Mouse (Mus musculus): ENCODE measurements at regions not wholly inside any gene's neighbourhood (a gene's known extent, or its start where the extent isn't known, plus 50 kb on each side); places are given as distances from the start of the nearest gene placed in this dataset.

GRCm38 (mm10) chr10:51056950-51057349 is 162.4 kb downstream of the Sim1 start:
- DNase-seq (ENCODE audit: low read depth, low spot score): peak; percentile 6

DNA sequence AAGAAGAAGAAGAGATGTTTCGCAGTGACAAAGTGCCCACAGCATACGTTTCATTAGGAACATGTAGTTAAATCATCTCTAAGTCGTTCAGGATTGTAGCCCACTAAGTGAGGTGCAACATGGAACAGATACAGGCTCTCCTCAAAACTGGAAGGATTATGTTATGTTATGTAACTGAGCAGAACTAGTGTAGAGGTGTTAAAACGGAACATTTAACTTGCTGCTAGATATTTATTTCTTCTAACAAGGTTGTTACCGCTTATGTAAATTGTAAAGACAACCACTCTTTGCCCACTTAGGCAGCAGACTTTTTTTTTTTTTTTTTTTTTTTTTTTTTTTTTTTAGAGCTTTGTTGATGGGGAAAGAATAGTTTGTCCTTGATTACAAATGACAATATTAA is 163.8 kb downstream of the Sim1 start:
- peak; percentile 2 for DNase-seq (ENCODE audit: low read depth, low spot score)

DNA sequence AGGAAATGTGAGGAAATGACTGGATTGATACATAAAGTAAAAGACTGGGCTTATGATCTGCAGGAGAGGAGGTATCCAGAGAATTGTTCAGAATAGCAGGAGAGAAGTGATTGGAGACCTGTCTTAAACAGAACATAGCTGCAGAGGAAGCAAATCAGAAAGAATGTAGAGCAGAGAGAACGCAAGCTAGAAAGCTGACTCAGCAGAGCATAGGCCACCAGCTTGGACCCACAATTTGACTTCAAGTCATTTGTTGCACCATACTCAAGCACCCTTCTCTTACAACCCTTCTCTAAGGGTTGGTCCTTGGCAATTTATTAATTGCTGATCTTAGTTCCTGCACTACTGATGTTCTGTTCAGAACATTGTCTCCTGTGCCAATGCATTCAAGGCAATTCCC is 207.0 kb downstream of the Sim1 start:
- no peak for DNase-seq (ENCODE audit: low read depth, low spot score)

DNA sequence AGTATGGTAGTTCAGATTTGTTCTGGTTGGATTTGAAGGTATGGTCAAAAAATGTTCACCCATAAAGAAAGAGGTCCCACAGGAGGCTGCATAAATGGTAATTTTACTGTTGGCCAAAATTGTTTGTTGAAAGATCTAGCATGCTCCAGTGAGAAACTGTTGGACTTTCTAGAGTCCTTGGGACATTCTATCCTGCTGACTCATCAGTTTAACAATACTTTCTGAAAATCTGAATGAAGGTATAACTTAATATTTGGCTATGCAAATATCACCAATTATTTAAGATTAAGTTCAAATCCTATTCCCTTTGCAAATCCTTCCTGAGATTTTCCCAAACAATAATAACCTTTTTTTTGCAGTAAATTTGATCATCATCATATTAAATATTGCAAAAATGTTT is 257.3 kb downstream of the Sim1 start:
- DNase-seq (ENCODE audit: low read depth, low spot score): no peak

DNA sequence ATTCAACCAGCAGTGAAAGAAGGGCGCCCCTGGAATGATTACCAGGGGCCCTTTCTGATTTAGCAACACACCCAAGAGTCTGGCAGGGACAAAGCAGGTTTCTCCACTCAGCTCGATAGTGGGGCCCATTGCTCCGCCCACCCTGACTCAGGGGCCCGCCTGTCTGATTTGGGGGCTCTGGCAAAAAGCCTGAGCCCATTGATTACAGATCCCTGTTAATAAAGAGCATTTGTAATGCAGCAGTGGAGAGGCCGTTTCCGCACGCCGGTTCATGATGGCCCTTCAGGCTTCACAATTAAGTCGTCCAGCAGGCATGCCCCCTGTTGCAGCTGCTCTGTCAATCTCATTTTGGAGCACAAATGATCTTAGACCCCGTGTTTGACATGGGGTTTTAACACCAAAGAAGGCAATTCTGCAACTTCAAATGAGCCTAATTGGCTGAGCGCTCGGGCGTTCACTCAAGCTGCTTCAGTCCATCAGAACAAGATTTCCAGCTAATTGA is 259.0 kb downstream of the Sim1 start:
- no peak for DNase-seq (ENCODE audit: low read depth, low spot score)

- no peak for DNase-seq (ENCODE audit: low read depth, low spot score)
Observed at GRCm38 (mm10) chr10:51154016-51154415, 259.5 kb downstream of the Sim1 start.

- DNase-seq (ENCODE audit: low read depth, low spot score): no peak
Observed at GRCm38 (mm10) chr10:51154743-51155142, 260.2 kb downstream of the Sim1 start.

DNA sequence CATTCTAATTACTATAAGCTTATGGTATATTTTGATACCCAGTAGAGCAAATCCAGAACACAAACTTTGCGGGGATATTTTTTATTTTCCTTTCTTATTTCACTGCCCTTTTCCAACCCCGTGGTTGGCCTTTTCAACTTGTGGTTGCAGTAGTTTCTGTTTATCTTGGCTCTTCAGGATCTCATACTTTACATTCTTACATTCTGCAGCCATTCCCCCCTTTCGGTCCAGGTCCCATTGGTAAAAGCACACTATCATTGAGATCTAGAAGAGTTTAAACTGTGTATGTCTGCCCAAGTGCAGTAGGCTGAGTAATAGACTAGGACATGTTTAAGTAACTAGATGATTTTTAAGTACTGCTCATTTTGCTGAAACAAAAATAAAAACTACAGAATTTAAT is 279.1 kb downstream of the Sim1 start:
- DNase-seq (ENCODE audit: low read depth, low spot score): no peak

DNA sequence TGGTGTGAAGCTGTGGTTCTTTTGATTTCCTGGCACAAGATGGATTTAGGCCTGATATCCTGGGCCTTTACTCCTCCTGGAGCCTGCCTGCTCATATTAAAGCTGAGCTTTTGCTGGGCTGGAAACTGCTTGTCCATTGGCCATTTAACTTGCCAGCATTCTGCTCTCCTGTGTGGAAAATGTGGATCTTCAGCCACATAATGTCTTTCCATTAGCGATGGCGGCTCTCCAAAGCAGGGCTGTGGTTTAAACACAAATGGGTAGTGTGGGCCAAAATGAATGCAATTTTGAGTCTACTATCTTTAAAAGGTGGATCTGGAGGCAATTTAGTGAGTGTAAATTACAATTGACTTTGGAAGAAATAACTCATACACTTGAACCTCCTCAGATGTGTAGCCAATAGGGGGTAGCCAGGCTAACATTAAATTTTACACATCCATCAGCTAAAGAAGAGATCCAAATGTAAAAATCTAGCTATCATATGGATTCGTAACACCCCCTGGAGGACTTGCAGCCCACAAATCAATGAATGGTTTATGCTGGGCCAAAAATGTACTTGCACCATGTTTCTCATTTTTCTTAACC is 281.5 kb downstream of the Sim1 start:
- DNase-seq (ENCODE audit: low read depth, low spot score): no peak

GRCm38 (mm10) chr10:51176692-51177091 is 282.1 kb downstream of the Sim1 start:
- no peak for DNase-seq (ENCODE audit: low read depth, low spot score)

DNA sequence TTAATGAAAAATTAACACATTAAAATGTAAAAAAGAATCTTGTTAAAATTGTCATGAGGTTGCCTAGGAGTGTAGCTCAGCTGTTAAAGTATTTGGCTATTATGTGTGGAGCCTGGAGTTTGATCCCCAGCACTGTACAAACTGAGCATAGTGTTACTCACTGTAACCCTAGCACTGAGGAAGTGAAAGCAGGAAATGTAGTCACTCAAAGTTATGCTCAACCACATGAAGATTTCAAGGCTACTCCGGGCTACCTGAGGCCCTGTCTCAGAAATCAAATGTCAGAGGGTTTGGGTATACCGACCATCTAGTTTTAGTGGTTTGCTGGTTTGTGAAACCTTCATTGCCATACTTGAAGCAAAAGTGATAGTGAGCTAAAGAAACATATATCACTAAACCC is 287.2 kb downstream of the Sim1 start:
- DNase-seq (ENCODE audit: low read depth, low spot score): no peak

DNA sequence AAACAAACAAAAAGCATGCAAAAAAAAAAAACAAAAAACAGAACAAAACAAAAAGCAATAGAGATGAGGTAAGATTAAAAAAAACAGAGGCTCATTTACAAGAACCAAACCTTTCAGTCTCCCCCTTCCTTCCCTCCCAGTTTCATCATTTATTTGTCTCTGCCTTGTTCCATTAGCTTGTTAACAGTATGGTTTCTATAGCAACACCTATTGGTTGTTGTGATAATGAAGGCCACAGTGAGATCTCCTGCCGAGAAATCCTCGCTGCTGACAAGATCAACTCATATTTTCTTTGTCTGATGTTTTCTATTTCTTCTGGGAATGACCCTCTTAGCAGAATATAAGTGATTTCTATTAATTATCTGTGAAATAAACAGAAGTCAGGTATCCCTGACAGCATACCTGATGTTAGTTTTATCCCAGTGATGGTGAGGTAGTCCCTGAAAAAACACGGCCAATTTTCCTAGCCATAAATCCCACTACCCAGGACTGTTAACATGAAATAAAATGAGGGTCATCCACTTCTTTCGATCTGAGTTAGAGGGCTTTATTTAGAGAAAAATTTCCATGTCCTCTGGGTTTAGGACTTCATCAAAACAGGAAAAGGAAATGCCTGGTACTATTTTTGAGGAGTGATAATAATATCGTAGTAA is 288.9 kb upstream of the Gm49339 start:
- peak; percentile 2 for DNase-seq (ENCODE audit: low read depth, low spot score)

DNA sequence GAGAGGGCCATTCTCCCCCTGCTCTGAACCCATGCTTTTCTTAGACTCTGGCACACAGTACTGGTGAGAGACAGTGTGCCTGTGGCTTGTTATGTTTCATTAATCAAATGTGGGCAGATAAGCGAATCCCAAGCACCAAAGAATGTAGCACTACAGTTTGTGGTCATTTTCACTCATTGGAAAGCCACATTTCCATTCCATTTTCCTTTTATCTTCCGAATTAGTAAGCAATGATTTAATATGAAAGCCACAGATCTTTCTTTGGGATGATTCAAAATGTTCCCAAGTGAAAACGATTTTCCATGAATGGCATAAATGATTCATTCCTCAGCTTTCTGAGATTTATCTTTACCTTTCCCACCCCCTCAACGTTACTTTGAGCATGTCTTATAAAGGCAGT is 260.9 kb upstream of the Gm49339 start:
- peak; percentile 4 for DNase-seq (ENCODE audit: low read depth, low spot score)

- no peak for DNase-seq (ENCODE audit: low read depth, low spot score)
Observed at GRCm38 (mm10) chr10:51233592-51233991, 246.8 kb upstream of the Gm49339 start.

GRCm38 (mm10) chr10:51235586-51236575 is 244.5 kb upstream of the Gm49339 start:
- DNase-seq (ENCODE audit: low read depth, low spot score): no peak

- DNase-seq (ENCODE audit: low read depth, low spot score): no peak
Observed at GRCm38 (mm10) chr10:51238103-51238502, 242.3 kb upstream of the Gm49339 start.

DNA sequence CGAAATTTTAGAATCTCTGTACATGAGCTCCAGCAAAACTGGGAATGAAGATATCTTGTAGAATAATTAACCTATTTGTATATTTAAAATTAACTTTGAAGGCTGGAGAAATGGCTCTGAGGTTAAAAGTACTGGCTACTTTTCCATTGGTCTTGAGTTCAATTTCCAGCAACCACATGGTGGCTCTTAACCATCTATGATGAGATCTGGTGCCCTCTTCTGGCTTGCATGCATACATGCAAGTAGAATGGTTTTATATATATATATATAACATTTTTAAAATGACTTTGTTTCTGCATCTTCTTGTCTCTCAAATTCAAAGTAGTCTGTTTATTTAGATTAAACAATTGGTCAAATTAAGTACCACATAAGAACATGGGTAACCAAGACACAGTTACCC is 227.0 kb upstream of the Gm49339 start:
- no peak for DNase-seq (ENCODE audit: low read depth, low spot score)

DNA sequence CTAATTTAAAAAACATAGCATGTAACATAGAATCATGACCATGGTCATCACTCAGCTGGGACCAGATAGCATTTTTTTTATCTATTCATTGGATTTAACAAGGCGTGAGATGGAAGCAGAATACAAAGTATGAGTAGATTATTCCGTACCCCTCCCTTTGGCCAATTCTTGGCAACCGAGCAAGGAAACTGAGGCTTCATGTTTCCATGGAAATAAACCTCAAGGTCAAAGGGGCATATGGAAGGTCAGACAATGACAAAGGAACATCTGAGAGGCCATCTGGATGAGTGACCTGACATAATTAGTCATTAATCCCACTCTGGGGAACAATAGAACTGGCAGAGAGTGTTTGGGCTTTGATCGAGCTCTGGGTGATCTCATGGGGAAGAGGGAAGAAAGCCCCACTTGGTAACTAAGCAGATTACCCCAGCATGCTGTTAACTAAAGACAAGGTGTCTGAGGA is 222.8 kb upstream of the Gm49339 start:
- no peak for DNase-seq (ENCODE audit: low read depth, low spot score)

- DNase-seq (ENCODE audit: low read depth, low spot score): peak; percentile 92
Observed at GRCm38 (mm10) chr10:51271364-51271763, 209.0 kb upstream of the Gm49339 start.

DNA sequence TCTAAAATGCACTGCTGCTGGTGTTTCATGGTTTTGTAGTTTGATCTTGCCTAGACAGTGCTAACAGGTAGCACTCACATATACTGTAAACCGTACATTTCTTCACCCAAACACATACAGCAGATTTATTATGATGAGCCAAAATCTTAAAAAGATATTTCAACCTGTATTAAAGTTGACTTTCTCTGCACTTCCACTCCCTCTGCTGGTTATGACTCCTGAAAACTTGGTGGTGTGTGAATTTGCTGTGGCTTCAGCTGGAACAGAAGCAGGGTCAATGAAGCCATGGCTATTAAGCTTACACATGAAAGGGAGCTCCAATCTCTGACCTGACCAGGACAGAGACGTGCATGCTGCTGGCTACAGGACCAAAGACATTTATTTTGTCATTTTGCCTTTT is 202.2 kb upstream of the Gm49339 start:
- DNase-seq (ENCODE audit: low read depth, low spot score): peak; percentile 11

GRCm38 (mm10) chr10:51282451-51282850 is 198.0 kb upstream of the Gm49339 start:
- DNase-seq (ENCODE audit: low read depth, low spot score): no peak

DNA sequence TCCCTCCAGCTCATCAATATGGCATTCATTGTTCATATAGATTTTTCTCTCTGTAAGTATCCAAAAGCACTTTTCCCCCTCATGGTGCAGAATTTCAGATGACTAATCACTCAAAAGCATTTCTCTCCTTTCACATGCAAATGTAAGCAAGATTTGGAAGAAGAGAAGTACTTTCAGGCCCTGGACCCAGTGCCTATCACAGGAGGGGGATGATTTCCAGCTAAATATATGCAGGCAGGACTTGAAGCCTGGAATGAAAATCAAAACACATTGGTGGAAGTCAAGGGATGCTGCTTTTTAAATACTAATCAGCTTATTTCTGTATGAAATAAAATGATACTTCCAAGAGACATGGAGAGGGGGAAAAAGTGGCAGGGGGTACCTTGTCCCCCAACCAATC is 195.9 kb upstream of the Gm49339 start:
- peak; percentile 4 for DNase-seq (ENCODE audit: low read depth, low spot score)

Measured in brain, adult 2 months (tissue).